Mouse (Mus musculus): Measurements from ENCODE around the gene Trnau1ap. TPM values are rescaled to one million over a fixed set of nuclear protein-coding genes. Genes with fewer than 3 reads are reported as not detected.

Trnau1ap gene
- polyA plus RNA-seq, 2 experiments, result 36.6 to 74.4 TPM

GRCm38 (mm10) chr4:132350123-132350740, 20.9 kb upstream of the Trnau1ap start:
- Histone ChIP-seq H3K9ac (ENCODE audit: low read depth, low read length, severe bottlenecking) (no peak overlapping the region), H3K4me1 (ENCODE audit: control insufficient read depth, insufficient read depth, low read length) (peaks cover 8% of the 10 kb centered on the region), H3K36me3 (ENCODE audit: control insufficient read depth, insufficient read depth, low read length) (peaks cover 18% of the 10 kb centered on the region), H3K27me3 (ENCODE audit: control insufficient read depth, insufficient read depth, low read length) (no peaks in the 10 kb centered on the region), H3K9me3 (ENCODE audit: control insufficient read depth, low read length) (no peaks in the 10 kb centered on the region), H3K4me2 (replicated peaks; ENCODE audit: low read depth, low read length, severe bottlenecking) (no peak overlapping the region), H3K27ac (replicated peaks; ENCODE audit: low read depth, low read length) (no peak overlapping the region), H3K4me3 (replicated peaks; ENCODE audit: low read length) (no peak overlapping the region)
- no peak for TF ChIP-seq POLR2A (IDR thresholded peaks at IDR 0.05; ENCODE audit: borderline replicate concordance, extremely low read depth, insufficient read depth, insufficient read length)
- 38% methylated on average over 2 of the region's 2 CpGs for WGBS
- DNase-seq (ENCODE audit: low spot score) (no peak), ATAC-seq (ENCODE audit: low FRiP score, low read depth) (no peak)

DNA sequence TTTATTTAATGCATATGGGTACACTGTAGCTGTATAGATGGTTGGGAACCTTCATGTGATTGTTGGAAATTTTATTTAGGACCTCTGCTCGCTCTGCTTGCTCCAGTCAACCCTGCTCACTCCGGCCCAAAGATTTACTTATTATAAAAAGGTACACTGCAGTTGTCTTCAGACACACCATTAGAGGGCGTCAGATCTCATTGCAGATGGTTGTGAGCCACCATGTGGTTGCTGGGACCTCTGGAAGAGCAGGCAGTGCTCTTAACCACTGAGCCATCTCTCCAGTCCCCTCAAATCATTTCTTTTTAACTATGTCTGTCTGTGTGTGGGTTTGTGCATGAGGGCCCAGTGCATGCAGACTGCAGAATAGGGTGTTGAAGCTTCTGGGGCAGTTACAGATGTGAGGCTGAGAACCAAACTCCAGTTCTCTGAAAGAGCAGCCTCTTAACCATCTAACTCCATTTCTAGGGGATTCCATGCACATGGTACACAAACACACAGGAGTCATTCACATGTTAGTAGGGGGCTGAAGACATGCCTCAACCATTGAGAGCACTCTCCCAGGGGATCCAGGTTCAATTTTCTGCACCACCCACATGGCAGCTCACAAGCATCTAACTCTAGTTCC, 20.3 kb upstream of the Trnau1ap start:
- no peak for TF ChIP-seq POLR2A (IDR thresholded peaks at IDR 0.05; ENCODE audit: borderline replicate concordance, extremely low read depth, insufficient read depth, insufficient read length)
- no peak overlapping the region for H3K27ac ChIP-seq (replicated peaks; ENCODE audit: low read depth, low read length)
- H3K9ac ChIP-seq (ENCODE audit: low read depth, low read length, severe bottlenecking), result no peak overlapping the region
- DNase-seq (ENCODE audit: low spot score), result no peak
- 54% methylated on average over 3 of the region's 3 CpGs for WGBS
- H3K27me3 ChIP-seq (ENCODE audit: control insufficient read depth, insufficient read depth, low read length), result no peaks in the 10 kb centered on the region
- H3K4me1 ChIP-seq (ENCODE audit: control insufficient read depth, insufficient read depth, low read length), result peaks cover 12% of the 10 kb centered on the region
- no peaks in the 10 kb centered on the region for H3K9me3 ChIP-seq (ENCODE audit: control insufficient read depth, low read length)
- no peak for ATAC-seq (ENCODE audit: low FRiP score, low read depth)
- H3K4me3 ChIP-seq (replicated peaks; ENCODE audit: low read length), result no peak overlapping the region
- H3K36me3 ChIP-seq (ENCODE audit: control insufficient read depth, insufficient read depth, low read length), result peaks cover 18% of the 10 kb centered on the region
- no peak overlapping the region for H3K4me2 ChIP-seq (replicated peaks; ENCODE audit: low read depth, low read length, severe bottlenecking)

- DNase-seq (ENCODE audit: low spot score) (no peak), ATAC-seq (ENCODE audit: low FRiP score, low read depth) (no peak)
- Histone ChIP-seq H3K27me3 (ENCODE audit: control insufficient read depth, insufficient read depth, low read length) (no peaks in the 10 kb centered on the region), H3K4me2 (replicated peaks; ENCODE audit: low read depth, low read length, severe bottlenecking) (no peak overlapping the region), H3K4me3 (replicated peaks; ENCODE audit: low read length) (no peak overlapping the region), H3K9me3 (ENCODE audit: control insufficient read depth, low read length) (no peaks in the 10 kb centered on the region), H3K36me3 (ENCODE audit: control insufficient read depth, insufficient read depth, low read length) (peaks cover 14% of the 10 kb centered on the region), H3K27ac (replicated peaks; ENCODE audit: low read depth, low read length) (no peak overlapping the region), H3K4me1 (ENCODE audit: control insufficient read depth, insufficient read depth, low read length) (peaks cover 17% of the 10 kb centered on the region), H3K9ac (ENCODE audit: low read depth, low read length, severe bottlenecking) (no peak overlapping the region)
- 56% methylated on average over 3 of the region's 3 CpGs for WGBS
- no peak for TF ChIP-seq POLR2A (IDR thresholded peaks at IDR 0.05; ENCODE audit: borderline replicate concordance, extremely low read depth, insufficient read depth, insufficient read length)
Measured at GRCm38 (mm10) chr4:132346661-132347060, 17.3 kb upstream of the Trnau1ap start.

DNA sequence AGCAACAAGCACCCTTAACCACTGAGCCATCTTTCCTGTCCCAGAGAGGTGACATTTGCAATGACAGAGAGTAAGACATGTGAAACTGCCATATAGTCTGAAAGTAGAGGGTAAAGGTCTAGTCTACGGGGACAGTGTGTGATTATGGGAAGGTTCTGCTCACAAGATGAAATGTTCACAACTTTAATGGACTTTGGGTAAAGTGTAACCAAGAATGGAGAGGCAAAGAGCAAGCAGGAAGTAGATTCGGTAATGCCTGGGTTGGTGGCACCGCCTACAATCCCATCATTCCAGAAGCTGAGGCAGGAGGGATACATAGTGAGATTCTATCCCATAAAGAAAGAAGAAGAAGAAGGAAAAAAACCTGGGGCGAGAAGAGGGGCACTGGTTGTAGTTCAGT, 16.9 kb upstream of the Trnau1ap start:
- Histone ChIP-seq H3K9ac (ENCODE audit: low read depth, low read length, severe bottlenecking) (no peak overlapping the region), H3K27ac (replicated peaks; ENCODE audit: low read depth, low read length) (no peak overlapping the region), H3K4me1 (ENCODE audit: control insufficient read depth, insufficient read depth, low read length) (peaks cover 14% of the 10 kb centered on the region), H3K4me2 (replicated peaks; ENCODE audit: low read depth, low read length, severe bottlenecking) (no peak overlapping the region), H3K4me3 (replicated peaks; ENCODE audit: low read length) (no peak overlapping the region), H3K9me3 (ENCODE audit: control insufficient read depth, low read length) (no peaks in the 10 kb centered on the region), H3K36me3 (ENCODE audit: control insufficient read depth, insufficient read depth, low read length) (peaks cover 10% of the 10 kb centered on the region; the same call in 1 of the 2 replicates), H3K27me3 (ENCODE audit: control insufficient read depth, insufficient read depth, low read length) (no peaks in the 10 kb centered on the region)
- 85% methylated on average over 4 of the region's 4 CpGs for WGBS
- TF ChIP-seq POLR2A (IDR thresholded peaks at IDR 0.05; ENCODE audit: borderline replicate concordance, extremely low read depth, insufficient read depth, insufficient read length), result no peak
- DNase-seq (ENCODE audit: low spot score) (no peak), ATAC-seq (ENCODE audit: low FRiP score, low read depth) (no peak)

GRCm38 (mm10) chr4:132345843-132346212, 16.5 kb upstream of the Trnau1ap start:
- no peak for ATAC-seq (ENCODE audit: low FRiP score, low read depth)
- no peaks in the 10 kb centered on the region for H3K9me3 ChIP-seq (ENCODE audit: control insufficient read depth, low read length)
- 0 out of 2 replicates have a peak, but pooled peaks cover 6% of the 10 kb centered on the region for H3K36me3 ChIP-seq (ENCODE audit: control insufficient read depth, insufficient read depth, low read length)
- H3K4me2 ChIP-seq (replicated peaks; ENCODE audit: low read depth, low read length, severe bottlenecking), result no peak overlapping the region
- H3K4me3 ChIP-seq (replicated peaks; ENCODE audit: low read length), result peak overlapping the region; percentile 79
- 49% methylated on average over 5 of the region's 5 CpGs for WGBS
- peaks cover 14% of the 10 kb centered on the region for H3K4me1 ChIP-seq (ENCODE audit: control insufficient read depth, insufficient read depth, low read length)
- H3K27me3 ChIP-seq (ENCODE audit: control insufficient read depth, insufficient read depth, low read length), result no peaks in the 10 kb centered on the region
- no peak overlapping the region for H3K27ac ChIP-seq (replicated peaks; ENCODE audit: low read depth, low read length)
- no peak for DNase-seq (ENCODE audit: low spot score)
- no peak for TF ChIP-seq POLR2A (IDR thresholded peaks at IDR 0.05; ENCODE audit: borderline replicate concordance, extremely low read depth, insufficient read depth, insufficient read length)
- H3K9ac ChIP-seq (ENCODE audit: low read depth, low read length, severe bottlenecking), result peak overlapping the region; percentile 82; the same call in 1 of the 2 replicates

All from limb, embryonic 14.5 days (tissue).